Mouse (Mus musculus) megakaryocyte, embryonic 14.5 days (primary cell): Measurements from ENCODE around the gene Gfra1.

ENCODE experiments used
- FLI1 ChIP-seq: IDR thresholded peaks from 2 replicates; pipeline ENCODE4 v1.6.1; 2012; ENCODE audit warnings: low read length, inconsistent platforms, mixed read lengths
- GATA1 ChIP-seq: IDR thresholded peaks from 3 replicates; pipeline ENCODE4 v1.6.1; 2012; ENCODE audit warnings: mixed read lengths, low read length, inconsistent platforms, borderline replicate concordance

- no peak for TF ChIP-seq FLI1
- no peak for TF ChIP-seq GATA1
Measured at GRCm38 (mm10) chr19:58388851-58389447, 66.8 kb downstream of the Gfra1 start.
